Mouse (Mus musculus) MEL (cell line): ENCODE measurements around the gene Anln. TPM values are rescaled to one million over a fixed set of nuclear protein-coding genes. Genes with fewer than 3 reads are reported as not detected.
"Not testable (repeated sequence)": the region's sequence is repeated elsewhere in the genome, so short reads cannot be mapped to it uniquely, and the experiment has no call there.

ENCODE experiments used
- DNase-seq: peaks from one replicate; pipeline ENCODE4 v3.0.0; 2011; ENCODE audit warnings: low read depth, low spot score
- H3K27ac ChIP-seq: 2 replicates; pipeline ENCODE4 v1.5.1; 2012; ENCODE audit warnings: low read depth, mild to moderate bottlenecking, control low read depth, low read length, moderate library complexity; ENCODE audit not compliant: control insufficient read depth
- H3K27me3 ChIP-seq, 2 experiments: fragments of 150-350 bp in 1 of 2; sonication (generic) in 1 of 2; 2 replicates each; pipeline ENCODE4 v1.6.1; 2012; ENCODE audit warnings: low read length in 2 of 2, mild to moderate bottlenecking in 2 of 2, improper control_type of control experiment in 1 of 2, moderate library complexity in 1 of 2; ENCODE audit not compliant: insufficient read depth in 2 of 2, control insufficient read depth in 1 of 2
- H3K36me3 ChIP-seq, 2 experiments: 2 replicates each; pipeline ENCODE4 v1.6.1; 2012 to 2014; ENCODE audit warnings: low read length in 2 of 2, improper control_type of control experiment in 1 of 2, inconsistent platforms in 1 of 2, mild to moderate bottlenecking in 1 of 2; ENCODE audit not compliant: insufficient read depth in 2 of 2, control insufficient read depth in 1 of 2
- H3K4me1 ChIP-seq, 2 experiments: fragments of 150-350 bp in 1 of 2; sonication (generic) in 1 of 2; 2 replicates each; pipeline ENCODE4 v1.6.1; 2012; ENCODE audit warnings: low read length in 2 of 2, improper control_type of control experiment in 1 of 2, mild to moderate bottlenecking in 1 of 2; ENCODE audit not compliant: insufficient read depth in 2 of 2, control insufficient read depth in 1 of 2
- H3K4me3 ChIP-seq, 2 experiments: fragments of 150-350 bp in 1 of 2; sonication (generic) in 1 of 2; 2 replicates each; pipeline ENCODE4 v1.5.1; 2012; ENCODE audit warnings: low read depth in 2 of 2, low read length in 2 of 2, mild to moderate bottlenecking in 2 of 2, moderate library complexity in 2 of 2, control low read depth in 1 of 2, improper control_type of control experiment in 1 of 2; ENCODE audit not compliant: control insufficient read depth in 1 of 2, insufficient read depth in 1 of 2
- H3K79me2 ChIP-seq: 2 replicates; pipeline ENCODE4 v1.6.1; 2012; ENCODE audit warnings: mild to moderate bottlenecking, low read length, moderate library complexity; ENCODE audit not compliant: control insufficient read depth, poor library complexity, insufficient read depth
- H3K9ac ChIP-seq: 2 replicates; pipeline ENCODE4 v1.6.1; 2012; ENCODE audit warnings: low read depth, mild to moderate bottlenecking, control low read depth, low read length, moderate library complexity; ENCODE audit not compliant: control insufficient read depth, poor library complexity, severe bottlenecking
- H3K9me3 ChIP-seq: fragments of 150-350 bp; sonication (generic); replicated peaks from 2 replicates; pipeline ENCODE4 v1.6.1; 2012; ENCODE audit warnings: mild to moderate bottlenecking, low read length, improper control_type of control experiment, moderate library complexity; ENCODE audit not compliant: insufficient read depth
- CHD2 ChIP-seq: IDR thresholded peaks from 2 replicates; pipeline ENCODE4 v1.6.1; 2011; ENCODE audit warnings: low read length, improper control_type of control experiment
- CTCF ChIP-seq, 3 experiments: IDR thresholded peaks in 2 of 3; conservative IDR thresholded peaks in 1 of 3; 2 replicates each; pipeline ENCODE4 v1.5.1; 2011 to 2012; ENCODE audit warnings: low read length in 3 of 3, low read depth in 2 of 3, mild to moderate bottlenecking in 2 of 3, improper control_type of control experiment in 1 of 3, inconsistent platforms in 1 of 3, mixed read lengths in 1 of 3, moderate library complexity in 1 of 3; ENCODE audit not compliant: control insufficient read depth in 1 of 3, insufficient read depth in 1 of 3, poor library complexity in 1 of 3, severe bottlenecking in 1 of 3
- ELF1 ChIP-seq: IDR thresholded peaks from 2 replicates; pipeline ENCODE4 v1.6.1; 2014; ENCODE audit warnings: low read depth, mild to moderate bottlenecking, inconsistent platforms, low read length, improper control_type of control experiment, moderate library complexity
- ETS1 ChIP-seq: IDR thresholded peaks from 2 replicates; pipeline ENCODE4 v1.6.1; 2012; ENCODE audit warnings: low read depth, mild to moderate bottlenecking, inconsistent platforms, low read length, improper control_type of control experiment, moderate library complexity
- GABPA ChIP-seq: IDR thresholded peaks from 2 replicates; pipeline ENCODE4 v1.6.1; 2012; ENCODE audit warnings: low read depth, mild to moderate bottlenecking, inconsistent platforms, low read length, improper control_type of control experiment, moderate library complexity
- MAX ChIP-seq: IDR thresholded peaks from 2 replicates; pipeline ENCODE4 v1.6.1; 2011; ENCODE audit warnings: low read length, improper control_type of control experiment
- MYC ChIP-seq: IDR thresholded peaks from 2 replicates; pipeline ENCODE4 v1.6.1; 2011; ENCODE audit warnings: low read depth, mild to moderate bottlenecking, low read length, improper control_type of control experiment, moderate library complexity
- POLR2AphosphoS5 ChIP-seq: IDR thresholded peaks from 2 replicates; pipeline ENCODE4 v1.6.1; 2012; ENCODE audit warnings: low read depth, borderline replicate concordance, mild to moderate bottlenecking, inconsistent platforms, low read length, moderate library complexity, mixed read lengths
- RAD21 ChIP-seq: IDR thresholded peaks from 2 replicates; pipeline ENCODE4 v1.6.1; 2011; ENCODE audit warnings: mild to moderate bottlenecking, low read depth, low read length, improper control_type of control experiment
- RCOR1 ChIP-seq: IDR thresholded peaks from 2 replicates; pipeline ENCODE4 v1.6.1; 2012; ENCODE audit warnings: low read depth, mild to moderate bottlenecking, inconsistent platforms, low read length, improper control_type of control experiment
- SMC3 ChIP-seq: IDR thresholded peaks from 2 replicates; pipeline ENCODE4 v1.6.1; 2011; ENCODE audit warnings: low read depth, low read length, improper control_type of control experiment
- TBP ChIP-seq: IDR thresholded peaks from 2 replicates; pipeline ENCODE4 v1.8.0; 2011; ENCODE audit warnings: low read depth, low read length, improper control_type of control experiment
- TCF12 ChIP-seq: IDR thresholded peaks from 2 replicates; pipeline ENCODE4 v1.6.1; 2014; ENCODE audit warnings: low read depth, mild to moderate bottlenecking, inconsistent platforms, low read length, improper control_type of control experiment, moderate library complexity
- UBTF ChIP-seq: IDR thresholded peaks from 2 replicates; pipeline ENCODE4 v1.6.1; 2012; ENCODE audit warnings: low read depth, mild to moderate bottlenecking, inconsistent platforms, low read length, improper control_type of control experiment, moderate library complexity, borderline replicate concordance; ENCODE audit not compliant: insufficient read depth
- USF1 ChIP-seq: IDR thresholded peaks from 2 replicates; pipeline ENCODE4 v1.6.1; 2014; ENCODE audit warnings: low read depth, mild to moderate bottlenecking, inconsistent platforms, low read length, improper control_type of control experiment, moderate library complexity
- ZC3H11A ChIP-seq: IDR thresholded peaks from 2 replicates; pipeline ENCODE4 v1.6.1; 2012; ENCODE audit warnings: low read depth, mild to moderate bottlenecking, inconsistent platforms, low read length, improper control_type of control experiment
- ZKSCAN1 ChIP-seq: IDR thresholded peaks from 2 replicates; pipeline ENCODE4 v1.6.1; 2012; ENCODE audit warnings: low read depth, mild to moderate bottlenecking, inconsistent platforms, low read length, improper control_type of control experiment, moderate library complexity
- ZNF384 ChIP-seq: IDR thresholded peaks from 2 replicates; pipeline ENCODE4 v1.6.1; 2012; ENCODE audit warnings: low read depth, mild to moderate bottlenecking, inconsistent platforms, low read length, improper control_type of control experiment
- polyA plus RNA-seq, 2 experiments: library from polyadenylated mRNA; stranded (reverse) in 1 of 2; unstranded in 1 of 2; fragments of >175 nt in 1 of 2; fragments of >200 nt in 1 of 2; gene quantifications; 2 replicates each; pipeline versions ENCODE4 v1.2.1 to v1.2.4; 2012; ENCODE audit warnings: low replicate concordance in 2 of 2, low read depth in 1 of 2; ENCODE audit not compliant: insufficient read length in 2 of 2, insufficient read depth in 1 of 2, missing spikeins in 1 of 2
- total RNA-seq: library from RNA; depleted of rRNA; stranded (reverse); fragments of 300-350 nt; gene quantifications from 2 replicates; pipeline ENCODE4 v1.2.3, GENCODE M21; 2012

Anln gene
- total and polyA plus RNA-seq, 3 experiments, result 93.3 to 114 (median 93.3) TPM

- TF ChIP-seq MYC (peak; percentile 60; the same call in 1 of the 2 replicates), CTCF (IDR thresholded peaks at IDR 0.05 in 2 of 3, conservative IDR thresholded peaks at IDR 0.05 in 1 of 3; ENCODE audit: control insufficient read depth in 1 of 3, insufficient read depth in 1 of 3, low read depth in 2 of 3, low read length in 3 of 3, poor library complexity in 1 of 3, severe bottlenecking in 1 of 3) (peak in 1 of 3 experiments; percentile 22; a peak in 3 of 6 replicates), ZNF384 (peak; percentile 53)
- not testable (repeated sequence) for DNase-seq, H3K9me3 ChIP-seq, H3K9ac ChIP-seq, H3K4me3 ChIP-seq, H3K79me2 ChIP-seq, H3K27me3 ChIP-seq, H3K27ac ChIP-seq
- Histone ChIP-seq H3K4me1 (peaks cover 6 to 14% of the 10 kb centered on the region in 2 experiments), H3K36me3 (peaks cover 0 to 14% of the 10 kb centered on the region in 2 experiments; a peak in 2 of 4 replicates)
Observed at GRCm38 (mm10) chr9:22407633-22408032, 18.6 kb upstream of the Anln start.

- H3K27ac ChIP-seq, result no peak overlapping the region
- H3K4me1 ChIP-seq, result peaks cover 6 to 8% of the 10 kb centered on the region in 2 experiments; a peak in 3 of 4 replicates
- H3K9me3 ChIP-seq, result no peaks in the 10 kb centered on the region
- no peak overlapping the region for H3K9ac ChIP-seq
- no peak for DNase-seq
- no peaks in the 10 kb centered on the region for H3K79me2 ChIP-seq
- no peaks in the 10 kb centered on the region for H3K27me3 ChIP-seq
- H3K4me3 ChIP-seq, result no peak overlapping the region
- peaks cover 0 to 9% of the 10 kb centered on the region in 2 experiments; a peak in 2 of 4 replicates for H3K36me3 ChIP-seq
- no peak for TF ChIP-seq ELF1
- no peak for TF ChIP-seq TCF12
- no peak for TF ChIP-seq GABPA
- no peak for TF ChIP-seq ZNF384
- no peak for TF ChIP-seq USF1
- TF ChIP-seq CHD2, result no peak
- TF ChIP-seq UBTF, result no peak
- TF ChIP-seq ETS1, result no peak
- no peak for TF ChIP-seq SMC3
- no peak for TF ChIP-seq MAX
- TF ChIP-seq POLR2AphosphoS5, result no peak
- TF ChIP-seq RCOR1, result no peak
- TF ChIP-seq ZKSCAN1, result no peak
Observed at GRCm38 (mm10) chr9:22405414-22405813, 16.4 kb upstream of the Anln start.

- not testable (repeated sequence) for H3K9me3 ChIP-seq, H3K79me2 ChIP-seq, H3K27ac ChIP-seq, H3K4me1 ChIP-seq, H3K36me3 ChIP-seq, H3K9ac ChIP-seq, H3K4me3 ChIP-seq, H3K27me3 ChIP-seq, DNase-seq
- TF ChIP-seq TBP, result 0 out of 2 replicates have a peak, but pooled peaks have one; percentile 22
- peak; percentile 23; the same call in 1 of the 2 replicates for TF ChIP-seq SMC3
- TF ChIP-seq MAX, result peak; percentile 77
- peak; percentile 13; the same call in 1 of the 2 replicates for TF ChIP-seq ZC3H11A
- peak; percentile 81 for TF ChIP-seq MYC
- peak in 2 of 3 experiments; percentile 5 to 36; a peak in 2 of 6 replicates for TF ChIP-seq CTCF (IDR thresholded peaks at IDR 0.05 in 2 of 3, conservative IDR thresholded peaks at IDR 0.05 in 1 of 3; ENCODE audit: control insufficient read depth in 1 of 3, insufficient read depth in 1 of 3, low read depth in 2 of 3, low read length in 3 of 3, poor library complexity in 1 of 3, severe bottlenecking in 1 of 3)
- peak; percentile 69 for TF ChIP-seq USF1
- peak; percentile 22 for TF ChIP-seq RAD21
Observed at GRCm38 (mm10) chr9:22403501-22403900, 14.5 kb upstream of the Anln start.
